Mouse (Mus musculus) heart, postnatal 14 days (tissue): ENCODE results near the gene Olfr685. TPM values are rescaled to one million over a fixed set of nuclear protein-coding genes. Genes with fewer than 3 reads are reported as not detected.
A peak's percentile ranks its signal among the peaks of the same experiment; 100 is the strongest.

Experiments
- DNase-seq, 2 experiments: peaks; one replicate each; pipeline ENCODE4 v3.0.0; 2021 to 2022
- intact Hi-C: fragments of 180-260 bp; cut with DNase I; formaldehyde crosslinking; loops from one replicate; pipeline ENCODE4 v1.15.1; 2025
- long read RNA-seq, 2 experiments: library from polyadenylated mRNA; stranded (forward); transcript quantifications; one replicate each; pipeline ENCODE4 v2.0.0; 2021
- total RNA-seq, 2 experiments: library from RNA; stranded (reverse); gene quantifications; 2 replicates each; pipeline ENCODE4 v1.2.3; 2021

Gene Olfr685
- not detected for total RNA-seq
- long read RNA-seq, experiment 1: 0 reads
- long read RNA-seq, experiment 2: 0 reads

DNA sequence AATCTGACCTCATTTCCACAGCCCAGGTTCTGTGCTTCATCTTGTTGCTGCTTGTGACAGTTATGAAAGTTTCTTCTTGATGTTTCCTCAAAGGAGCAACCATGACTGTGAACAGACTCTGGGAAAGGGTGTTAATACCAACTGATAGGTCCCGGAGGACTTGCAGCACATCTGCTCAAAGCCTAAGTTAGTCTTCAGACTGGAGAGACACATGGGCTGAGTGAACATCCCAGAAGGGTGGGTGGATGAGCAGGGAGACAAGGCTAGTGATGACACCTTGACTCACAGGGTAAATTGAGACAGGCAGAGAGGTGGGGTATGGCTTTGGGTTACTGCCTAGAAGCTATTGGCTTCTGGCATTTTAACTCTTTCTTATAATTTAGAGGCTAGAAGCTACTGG, at the start of gene Olfr685:
TSS of gene Olfr685 (minus strand) at position 101 of the 400 bp plus-strand sequence.
- intact Hi-C loops: no loop called here

DNA sequence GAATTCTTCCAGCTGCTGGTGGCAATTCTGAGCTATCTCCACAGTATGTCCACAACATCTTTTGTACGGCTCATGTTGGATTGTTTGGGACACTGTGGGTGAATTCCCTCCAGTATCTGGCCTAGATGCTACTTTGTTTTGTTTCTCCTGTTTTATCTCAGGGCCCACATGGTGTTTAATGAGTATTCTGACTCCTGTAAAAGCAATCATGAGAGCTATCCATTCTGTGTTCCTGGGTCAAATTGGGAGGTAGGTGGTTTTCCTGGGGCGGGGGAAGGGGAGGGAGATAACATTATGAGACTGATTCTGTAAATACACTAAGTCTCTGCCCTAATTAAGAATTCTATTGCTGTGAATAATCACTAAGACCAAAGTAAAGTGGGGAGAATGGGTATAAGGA, 43.6 kb upstream of the Olfr685 start:
- intact Hi-C loops: loop anchor here (2.0 to 10.0 kb wide), 3 partner anchors 17 to 245 kb away; no protein-coding TSS in a partner anchor
- DNase-seq: no peak

More for the DNA sequence above, at the start of gene Olfr685:
- DNase-seq: no peak

DNA sequence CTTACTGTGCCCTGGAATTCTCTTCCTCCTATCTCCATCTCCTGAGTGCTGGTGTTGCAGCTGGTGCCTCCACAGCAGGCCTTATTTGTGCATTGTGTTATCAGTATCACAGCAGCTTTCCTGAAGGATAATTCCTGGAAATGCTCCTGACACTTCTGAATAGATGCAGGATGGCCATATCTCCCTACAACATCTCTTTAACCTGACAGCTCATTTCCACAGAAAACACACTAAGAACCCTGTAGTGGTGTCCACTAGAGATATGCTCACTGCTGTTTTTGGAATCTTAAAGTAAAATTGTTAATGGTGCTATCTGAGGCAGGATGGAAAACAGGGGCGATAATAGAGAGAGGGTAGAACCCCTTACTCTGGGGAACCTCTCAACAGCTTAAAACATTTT, 42.3 kb upstream of the Olfr685 start:
- no peak for DNase-seq
- intact Hi-C loops: loop anchor here (2.0 to 10.0 kb wide), 3 partner anchors 19 to 247 kb away; no protein-coding TSS in a partner anchor

DNA sequence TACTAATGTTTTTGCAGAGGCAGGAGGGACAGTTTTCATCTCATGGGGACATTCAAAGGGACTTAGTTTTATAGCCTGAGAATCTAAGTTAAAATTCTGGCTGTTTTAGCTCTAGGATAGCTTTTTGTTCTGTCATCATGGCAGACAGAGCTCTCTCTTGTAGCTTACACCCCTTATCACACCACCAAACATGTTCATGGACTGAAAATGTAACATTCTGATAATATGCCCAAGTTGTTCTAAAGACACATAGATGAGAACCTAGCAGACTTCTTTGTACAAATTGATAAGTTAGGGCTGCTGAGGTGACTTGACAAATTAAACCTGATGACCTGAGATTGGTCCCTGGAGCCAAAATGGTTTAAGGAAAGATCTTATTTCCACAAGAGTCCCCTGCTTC, 40.9 kb upstream of the Olfr685 start:
- no peak for DNase-seq
- intact Hi-C loops: loop anchor here (5.0 to 10.0 kb wide), 2 partner anchors 101 to 248 kb away; no protein-coding TSS in a partner anchor

DNA sequence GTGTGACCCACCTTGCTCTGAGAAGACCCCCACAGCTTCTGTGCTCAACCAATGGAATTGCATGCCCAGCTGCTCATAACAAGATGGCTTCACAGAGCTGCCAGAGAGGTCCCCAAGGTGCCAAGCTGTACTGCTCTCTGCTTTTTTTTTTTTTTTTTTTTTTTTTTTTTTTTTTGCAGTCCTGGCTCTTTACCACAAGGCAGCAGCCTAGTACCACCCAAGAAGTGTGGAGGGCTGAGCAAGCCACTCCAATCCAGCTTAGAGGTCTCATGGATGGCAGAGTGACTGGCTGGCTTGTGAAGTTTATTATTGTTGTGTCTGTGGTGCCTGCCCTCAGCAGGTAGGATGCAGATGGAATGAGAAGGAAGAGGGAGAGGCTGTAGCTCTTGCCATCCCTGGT, 40.3 kb upstream of the Olfr685 start:
- intact Hi-C loops: loop anchor here (5.0 to 10.0 kb wide), 2 partner anchors 101 to 249 kb away; no protein-coding TSS in a partner anchor
- no peak for DNase-seq

DNA sequence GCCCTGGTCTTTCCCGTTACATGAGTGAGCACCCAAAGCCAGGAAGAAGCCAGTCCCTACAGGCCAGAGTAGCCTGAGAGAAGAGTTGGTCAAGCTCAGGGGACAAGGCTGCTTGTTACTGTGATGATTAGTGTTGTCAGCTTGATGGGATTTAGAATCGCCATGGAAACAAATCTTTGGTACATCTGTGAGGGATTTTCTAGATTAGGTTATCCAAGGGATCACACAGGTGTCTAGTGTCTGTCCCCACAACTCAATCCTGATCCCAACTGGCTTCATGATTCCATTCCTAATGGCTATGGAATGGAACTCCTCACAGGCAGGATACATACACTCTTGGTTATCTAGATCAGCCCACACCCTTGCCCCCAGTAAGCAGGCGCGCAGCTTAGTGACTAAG, 32.5 kb upstream of the Olfr685 start:
- no peak for DNase-seq
- intact Hi-C loops: no loop called here

DNA sequence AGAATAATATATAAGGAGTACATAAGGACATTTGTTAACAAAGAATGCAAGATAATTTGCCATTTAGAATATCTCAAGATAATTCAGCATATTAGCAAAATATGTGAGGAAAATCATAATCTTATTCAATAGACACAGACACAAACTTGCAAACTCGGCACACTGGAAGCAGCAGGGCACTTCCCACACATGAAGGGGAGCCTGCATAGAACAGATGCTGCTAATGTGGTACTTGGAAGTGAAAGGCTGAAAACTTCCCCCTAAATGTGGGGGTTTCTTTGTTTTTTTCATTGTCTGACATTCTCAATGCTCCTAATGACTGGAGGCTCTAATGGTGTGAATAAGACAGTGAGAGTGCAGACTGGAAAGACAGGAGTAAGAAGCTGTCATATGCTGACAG, 28.9 kb upstream of the Olfr685 start:
- no peak for DNase-seq
- intact Hi-C loops: no loop called here

DNA sequence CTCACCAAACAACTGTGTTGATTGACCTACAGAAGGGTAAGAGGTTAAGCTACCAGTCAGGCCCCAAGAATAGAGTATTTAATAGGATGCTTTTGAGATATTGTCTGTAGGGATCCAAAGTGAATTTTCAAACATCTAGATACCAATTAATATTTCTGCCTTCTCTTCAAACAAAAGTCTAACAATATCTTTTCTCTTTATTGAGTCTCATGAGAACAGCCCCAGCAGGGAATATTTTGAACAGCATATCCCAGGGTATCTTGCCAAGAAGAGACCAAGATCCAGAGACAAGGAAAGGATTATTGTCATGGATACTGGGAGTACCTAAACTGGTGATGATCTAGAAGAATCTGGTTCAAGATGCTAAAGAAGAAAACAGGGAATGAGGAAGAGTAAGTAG, 21.6 kb upstream of the Olfr685 start, which contains the start of gene Olfr686:
TSS of gene Olfr686 (minus strand) at position 101 of the 400 bp plus-strand sequence.
- DNase-seq: no peak
- intact Hi-C loops: no loop called here

DNA sequence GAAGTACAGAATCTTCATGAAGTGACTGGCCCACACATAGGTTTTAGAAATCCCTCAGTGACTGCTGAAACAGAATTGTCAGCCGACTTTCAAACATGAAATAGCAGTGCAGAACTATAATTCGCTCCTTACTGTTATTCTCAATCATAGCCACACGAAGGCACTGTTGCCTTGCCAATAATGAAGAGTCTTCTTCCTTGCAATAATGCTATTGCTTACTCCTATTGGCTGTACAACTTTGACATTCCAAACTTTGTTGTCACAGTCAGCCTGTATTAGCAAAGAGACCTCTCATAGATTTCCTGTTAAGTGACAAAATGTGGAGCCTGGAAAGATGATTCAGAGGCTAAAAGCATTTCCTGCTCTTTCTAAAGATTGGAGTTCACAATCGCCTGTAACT, 15.0 kb downstream of the Olfr685 start:
- intact Hi-C loops: loop anchor here (5.0 kb wide), 2 partner anchors 52 to 242 kb away; no protein-coding TSS in a partner anchor
- DNase-seq: peak in 1 of 2 experiments; percentile 20

DNA sequence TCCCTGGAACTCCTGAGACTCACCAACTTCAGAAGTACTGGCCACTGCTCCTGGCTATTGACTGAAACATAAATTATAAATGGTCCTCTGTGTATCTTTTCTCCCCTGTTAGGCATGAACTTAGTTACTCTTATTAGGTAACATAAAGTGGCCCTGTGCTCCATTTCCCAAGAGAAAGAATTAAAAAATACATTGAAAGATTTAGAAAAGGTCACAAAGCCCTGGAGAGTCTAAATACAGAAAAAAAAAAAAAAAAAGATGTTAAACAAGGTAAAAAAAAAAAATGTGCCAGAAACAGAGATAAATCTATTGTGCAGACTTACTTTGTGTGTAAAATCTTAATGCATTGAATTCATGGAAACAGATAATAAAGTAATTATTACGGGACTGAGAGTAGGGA, 22.3 kb downstream of the Olfr685 start, which contains the start of gene Olfr684:
TSS of gene Olfr684 (minus strand) at position 101 of the 400 bp plus-strand sequence.
- DNase-seq: no peak
- intact Hi-C loops: no loop called here

DNA sequence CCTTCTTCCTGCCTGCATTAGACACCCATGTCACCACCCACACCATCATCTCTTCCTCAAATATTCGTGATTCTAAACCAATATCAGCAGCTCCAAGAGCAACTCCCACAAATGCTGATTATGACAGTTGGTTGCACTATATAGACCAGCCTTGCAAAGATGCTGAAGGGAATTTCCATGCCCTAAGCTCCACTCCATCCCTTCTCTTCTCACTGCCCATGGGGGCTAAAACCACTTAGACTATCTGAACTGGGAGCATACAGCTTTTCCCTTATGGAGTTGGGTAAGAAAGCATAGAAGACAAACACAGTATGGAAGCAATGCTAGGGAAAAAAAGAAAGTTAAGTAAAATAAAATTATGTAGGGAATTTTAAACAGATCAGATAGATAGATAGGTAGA, 38.9 kb downstream of the Olfr685 start, which contains the start of gene Olfr683:
TSS of gene Olfr683 (minus strand) at position 101 of the 400 bp plus-strand sequence.
- no peak for DNase-seq
- intact Hi-C loops: no loop called here

DNA sequence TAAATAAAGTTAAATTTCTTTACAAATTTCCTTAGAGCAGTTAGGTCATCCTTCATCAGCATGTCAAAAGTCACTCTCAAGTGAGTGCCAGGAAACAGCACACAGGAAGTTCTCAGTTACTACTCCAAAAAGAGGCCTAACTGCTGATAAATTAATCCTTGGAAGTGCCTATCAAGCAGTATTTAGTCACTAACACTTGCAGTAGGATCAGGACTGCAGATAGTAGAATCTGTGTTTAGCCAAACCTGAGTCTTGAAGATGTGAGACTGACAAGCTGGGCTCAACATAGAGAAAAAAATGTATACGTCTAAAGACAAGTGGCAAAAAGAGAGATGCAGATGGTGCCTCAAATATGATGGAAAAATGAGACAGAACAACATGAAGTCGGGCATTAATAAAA, 44.5 kb downstream of the Olfr685 start:
- intact Hi-C loops: no loop called here
- no peak for DNase-seq

Other genes with a start within 250 kb of the Olfr685 start
- gene Olfr670, start 223.4 kb downstream of the Olfr685 start, total RNA-seq: not detected
- gene Olfr671, start 206.9 kb downstream of the Olfr685 start, total RNA-seq: not detected
- gene Olfr672, start 184.0 kb downstream of the Olfr685 start, total RNA-seq: not detected
- gene Olfr675, start 157.6 kb downstream of the Olfr685 start, total RNA-seq: not detected
- not detected for gene Olfr676, start 153.3 kb downstream of the Olfr685 start, total RNA-seq
- gene Olfr677, start 134.6 kb downstream of the Olfr685 start, total RNA-seq: not detected
- not detected for gene Olfr678, start 121.5 kb downstream of the Olfr685 start, total RNA-seq
- gene Olfr679, start 104.8 kb downstream of the Olfr685 start, total RNA-seq: not detected
- gene Olfr680-ps1, start 93.2 kb downstream of the Olfr685 start, total RNA-seq: not detected
- not detected for gene Olfr681, start 69.2 kb downstream of the Olfr685 start, total RNA-seq
- not detected for gene Olfr683, start 39.0 kb downstream of the Olfr685 start, total RNA-seq
- gene Olfr684, start 22.4 kb downstream of the Olfr685 start, total RNA-seq: not detected
- not detected for gene Olfr686, start 21.5 kb upstream of the Olfr685 start, total RNA-seq
- not detected for gene Olfr688, start 102.1 kb upstream of the Olfr685 start, total RNA-seq
- not detected for gene Olfr689, start 125.2 kb upstream of the Olfr685 start, total RNA-seq
- gene Olfr690, start 148.1 kb upstream of the Olfr685 start, total RNA-seq: not detected
- not detected for gene Olfr691, start 156.3 kb upstream of the Olfr685 start, total RNA-seq
- gene Olfr692, start 182.2 kb upstream of the Olfr685 start, total RNA-seq: not detected
- gene Gm5901, start 189.0 kb upstream of the Olfr685 start, total RNA-seq: not detected
- 10 to 100 TPM; 19.5 to 25.2 TPM for gene Fam160a2, start 214.0 kb upstream of the Olfr685 start, total RNA-seq
- under 1 TPM in 1 of 2 experiments, not detected in 1; 0.10 TPM for gene Cnga4, start 218.6 kb upstream of the Olfr685 start, total RNA-seq
- not detected for gene Cckbr, start 239.7 kb upstream of the Olfr685 start, total RNA-seq